Mouse (Mus musculus): ENCODE results near the gene Akr1c14.
"Not testable (repeated sequence)": the region's sequence is repeated elsewhere in the genome, so short reads cannot be mapped to it uniquely, and the experiment has no call there.

Akr1c14 gene

GRCm38 (mm10) chr13:4048719-4049118 lies at the start of gene Akr1c14:
Akr1c14 (plus strand) TSS chr13:4049011.
- no peak for DNase-seq (ENCODE audit: low read depth)

- peak; percentile 36 for DNase-seq (ENCODE audit: low read depth)
Observed at GRCm38 (mm10) chr13:4001687-4002086, 47.1 kb upstream of the Akr1c14 start.

GRCm38 (mm10) chr13:4010784-4011183 lies 38.0 kb upstream of the Akr1c14 start:
- no peak for DNase-seq (ENCODE audit: low read depth)

GRCm38 (mm10) chr13:4013811-4014210 lies 35.0 kb upstream of the Akr1c14 start:
- DNase-seq (ENCODE audit: low read depth) = peak; percentile 13

- no peak for DNase-seq (ENCODE audit: low read depth)
Observed at GRCm38 (mm10) chr13:4029897-4030296, 18.9 kb upstream of the Akr1c14 start.

- DNase-seq (ENCODE audit: low read depth) = peak; percentile 72
Observed at GRCm38 (mm10) chr13:4032512-4032911, 16.3 kb upstream of the Akr1c14 start.

GRCm38 (mm10) chr13:4035052-4035451 lies 13.8 kb upstream of the Akr1c14 start:
- DNase-seq (ENCODE audit: low read depth) = no peak

- peak; percentile 82 for DNase-seq (ENCODE audit: low read depth)
Observed at GRCm38 (mm10) chr13:4046113-4046512, 2.7 kb upstream of the Akr1c14 start.

GRCm38 (mm10) chr13:4046841-4047240 lies 2.0 kb upstream of the Akr1c14 start:
- DNase-seq (ENCODE audit: low read depth) = no peak

- no peak for DNase-seq (ENCODE audit: low read depth)
Observed at GRCm38 (mm10) chr13:4048226-4048625, 585 bp upstream of the Akr1c14 start.

- DNase-seq (ENCODE audit: low read depth) = no peak
Observed at GRCm38 (mm10) chr13:4049655-4050054, 844 bp downstream of the Akr1c14 start.

GRCm38 (mm10) chr13:4055450-4055849 lies 6.6 kb downstream of the Akr1c14 start:
- DNase-seq (ENCODE audit: low read depth) = no peak

- no peak for DNase-seq (ENCODE audit: low read depth)
Observed at GRCm38 (mm10) chr13:4056211-4056610, 7.4 kb downstream of the Akr1c14 start.

- not testable (repeated sequence) for DNase-seq (ENCODE audit: low read depth)
Observed at GRCm38 (mm10) chr13:4058239-4058638, 9.4 kb downstream of the Akr1c14 start.

GRCm38 (mm10) chr13:4059363-4059762 lies 10.6 kb downstream of the Akr1c14 start:
- DNase-seq (ENCODE audit: low read depth) = peak; percentile 82

GRCm38 (mm10) chr13:4060214-4060730 lies 11.5 kb downstream of the Akr1c14 start:
- DNase-seq (ENCODE audit: low read depth) = no peak

- DNase-seq (ENCODE audit: low read depth) = no peak
Observed at GRCm38 (mm10) chr13:4076517-4077435, 28.0 kb downstream of the Akr1c14 start.

- DNase-seq (ENCODE audit: low read depth) = no peak
Observed at GRCm38 (mm10) chr13:4079876-4080275, 31.1 kb downstream of the Akr1c14 start.

- no peak for DNase-seq (ENCODE audit: low read depth)
Observed at GRCm38 (mm10) chr13:4101691-4102090, 52.9 kb downstream of the Akr1c14 start.

- DNase-seq (ENCODE audit: low read depth) = no peak
Observed at GRCm38 (mm10) chr13:4102721-4103120, 53.9 kb downstream of the Akr1c14 start.

GRCm38 (mm10) chr13:4110281-4111188 lies 61.7 kb downstream of the Akr1c14 start:
- peak; percentile 20 for DNase-seq (ENCODE audit: low read depth)

- no peak for DNase-seq (ENCODE audit: low read depth)
Observed at GRCm38 (mm10) chr13:4119181-4119904, 70.5 kb downstream of the Akr1c14 start.
